Mouse (Mus musculus): ENCODE results near the gene Vwa1. TPM values are rescaled to one million over a fixed set of nuclear protein-coding genes. Genes with fewer than 3 reads are reported as not detected.
A peak's percentile ranks its signal among the peaks of the same experiment; 100 is the strongest.

Gene Vwa1
- total and polyA plus RNA-seq, 3 experiments: 0.33 to 0.42 TPM; not detected in 1

DNA sequence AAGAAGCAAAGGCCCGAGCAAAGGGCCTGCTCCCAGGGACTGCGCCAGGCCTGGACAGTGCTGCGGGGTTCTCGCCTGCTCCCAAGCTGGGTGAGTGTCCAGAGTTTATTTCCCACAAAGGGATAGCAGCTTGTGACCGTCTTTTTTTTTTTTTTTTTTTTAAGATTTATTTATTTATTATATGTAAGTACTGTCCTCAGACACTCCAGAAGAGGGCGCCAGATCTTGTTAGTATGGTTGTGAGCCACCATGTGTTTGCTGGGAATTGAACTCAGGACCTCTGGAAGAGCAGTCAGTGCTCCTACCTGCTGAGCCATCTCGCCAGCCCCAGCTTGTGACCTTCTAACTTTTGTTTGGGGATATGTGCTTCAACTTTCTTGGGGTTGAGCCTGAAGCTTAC is 46.5 kb upstream of the Vwa1 start:
- Histone ChIP-seq H3K4me3 (ENCODE audit: control insufficient read depth in 1 of 2, insufficient read depth in 1 of 2, low read depth in 2 of 2, low read length in 2 of 2) (no peak overlapping the region), H3K9ac (ENCODE audit: control insufficient read depth, low read depth, low read length, poor library complexity, severe bottlenecking) (no peak overlapping the region), H3K36me3 (ENCODE audit: control insufficient read depth in 1 of 2, insufficient read depth in 2 of 2, low read length in 2 of 2) (peaks cover 4 to 63% of the 10 kb centered on the region in 2 experiments; a peak in 3 of 4 replicates), H3K27ac (ENCODE audit: control insufficient read depth, low read depth, low read length) (no peak overlapping the region), H3K79me2 (ENCODE audit: control insufficient read depth, insufficient read depth, low read length, poor library complexity) (peaks cover 13% of the 10 kb centered on the region), H3K27me3 (ENCODE audit: control insufficient read depth in 1 of 2, insufficient read depth in 2 of 2, low read length in 2 of 2) (no peaks in the 10 kb centered on the region), H3K9me3 (replicated peaks; ENCODE audit: insufficient read depth, low read length) (no peaks in the 10 kb centered on the region), H3K4me1 (ENCODE audit: control insufficient read depth in 1 of 2, insufficient read depth in 2 of 2, low read length in 2 of 2) (no peaks in the 10 kb centered on the region)
- peak; percentile 70 for DNase-seq (ENCODE audit: low read depth, low spot score)
- no peak for TF ChIP-seq ZMIZ1 (IDR thresholded peaks at IDR 0.05; ENCODE audit: low read depth, low read length)
- TF ChIP-seq MAX (IDR thresholded peaks at IDR 0.05; ENCODE audit: low read length): no peak
- no peak for TF ChIP-seq E2F4 (IDR thresholded peaks at IDR 0.05; ENCODE audit: borderline replicate concordance, low read depth, low read length)
- TF ChIP-seq ZNF384 (IDR thresholded peaks at IDR 0.05; ENCODE audit: low read depth, low read length): peak; percentile 72
- no peak for TF ChIP-seq ELF1 (IDR thresholded peaks at IDR 0.05; ENCODE audit: low read depth, low read length)
- peak in 1 of 3 experiments; percentile 14; a peak in 1 of 6 replicates for TF ChIP-seq CTCF (IDR thresholded peaks at IDR 0.05 in 2 of 3, conservative IDR thresholded peaks at IDR 0.05 in 1 of 3; ENCODE audit: control insufficient read depth in 1 of 3, insufficient read depth in 1 of 3, low read depth in 2 of 3, low read length in 3 of 3, poor library complexity in 1 of 3, severe bottlenecking in 1 of 3)
- no peak for TF ChIP-seq ZKSCAN1 (IDR thresholded peaks at IDR 0.05; ENCODE audit: low read depth, low read length)

GRCm38 (mm10) chr4:155817533-155817932 is 43.0 kb upstream of the Vwa1 start:
- no peak for DNase-seq (ENCODE audit: low read depth, low spot score)
- no peak overlapping the region for H3K9ac ChIP-seq (ENCODE audit: control insufficient read depth, low read depth, low read length, poor library complexity, severe bottlenecking)
- peaks cover 19 to 56% of the 10 kb centered on the region in 2 experiments for H3K36me3 ChIP-seq (ENCODE audit: control insufficient read depth in 1 of 2, insufficient read depth in 2 of 2, low read length in 2 of 2)
- no peak for TF ChIP-seq ZMIZ1 (IDR thresholded peaks at IDR 0.05; ENCODE audit: low read depth, low read length)
- 0 out of 4 replicates have a peak, but pooled peaks of 1 of the 2 experiments have one; percentile 21 for TF ChIP-seq POLR2A (IDR thresholded peaks at IDR 0.05; ENCODE audit: control insufficient read depth in 1 of 2, insufficient read depth in 1 of 2, low read depth in 1 of 2, low read length in 2 of 2, poor library complexity in 1 of 2)
- peaks cover 40% of the 10 kb centered on the region for H3K79me2 ChIP-seq (ENCODE audit: control insufficient read depth, insufficient read depth, low read length, poor library complexity)
- H3K9me3 ChIP-seq (replicated peaks; ENCODE audit: insufficient read depth, low read length): no peaks in the 10 kb centered on the region
- no peak overlapping the region for H3K27ac ChIP-seq (ENCODE audit: control insufficient read depth, low read depth, low read length)
- H3K4me1 ChIP-seq (ENCODE audit: control insufficient read depth in 1 of 2, insufficient read depth in 2 of 2, low read length in 2 of 2): peaks cover 0 to 14% of the 10 kb centered on the region in 2 experiments; a peak in 3 of 4 replicates
- H3K4me3 ChIP-seq (ENCODE audit: control insufficient read depth in 1 of 2, insufficient read depth in 1 of 2, low read depth in 2 of 2, low read length in 2 of 2): no peak overlapping the region
- no peaks in the 10 kb centered on the region for H3K27me3 ChIP-seq (ENCODE audit: control insufficient read depth in 1 of 2, insufficient read depth in 2 of 2, low read length in 2 of 2)

DNA sequence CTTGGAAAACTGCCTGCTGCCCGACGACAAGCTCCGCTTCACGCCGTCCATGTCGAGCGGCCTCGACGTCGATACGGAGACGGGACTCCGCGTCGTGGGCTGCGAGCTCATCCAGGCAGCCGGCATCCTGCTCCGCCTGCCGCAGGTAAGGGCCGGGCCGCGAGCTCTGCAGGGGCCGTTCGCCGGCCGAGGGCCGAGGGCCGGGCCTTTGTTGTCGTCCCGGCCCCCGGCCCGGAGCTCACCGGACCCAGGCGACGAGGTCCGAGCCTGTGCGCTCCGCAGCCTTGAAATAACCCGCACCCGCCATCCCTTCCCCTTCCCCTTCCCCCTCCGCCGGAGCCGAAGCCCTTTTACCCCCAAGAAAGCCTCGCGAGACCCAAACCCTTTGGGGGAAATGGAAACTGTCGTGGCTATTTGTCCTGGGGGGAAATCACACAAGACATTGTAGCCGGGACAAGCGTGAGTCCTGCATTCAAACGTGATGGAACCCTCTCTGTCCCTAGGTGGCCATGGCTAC is 38.2 kb upstream of the Vwa1 start:
- H3K27ac ChIP-seq (ENCODE audit: control insufficient read depth, low read depth, low read length): peak overlapping the region; percentile 79
- TF ChIP-seq SIN3A (IDR thresholded peaks at IDR 0.05; ENCODE audit: low read length): 0 out of 2 replicates have a peak, but pooled peaks have one; percentile 10
- TF ChIP-seq NELFE (IDR thresholded peaks at IDR 0.05; ENCODE audit: low read depth, low read length): 0 out of 2 replicates have a peak, but pooled peaks have one; percentile 1
- peak; percentile 94; the same call in 1 of the 2 replicates for TF ChIP-seq CHD1 (IDR thresholded peaks at IDR 0.05; ENCODE audit: low read depth, low read length)
- no peak for TF ChIP-seq POLR2AphosphoS5 (IDR thresholded peaks at IDR 0.05; ENCODE audit: borderline replicate concordance, low read depth, low read length)
- TF ChIP-seq TAL1 (IDR thresholded peaks at IDR 0.05; ENCODE audit: low read length): no peak
- TF ChIP-seq CHD2 (IDR thresholded peaks at IDR 0.05; ENCODE audit: low read length): peak; percentile 75
- TF ChIP-seq ZMIZ1 (IDR thresholded peaks at IDR 0.05; ENCODE audit: low read depth, low read length): 0 out of 2 replicates have a peak, but pooled peaks have one; percentile 11
- DNase-seq (ENCODE audit: low read depth, low spot score): peak; percentile 65
- peaks cover 6 to 20% of the 10 kb centered on the region in 2 experiments for H3K4me1 ChIP-seq (ENCODE audit: control insufficient read depth in 1 of 2, insufficient read depth in 2 of 2, low read length in 2 of 2)
- H3K9ac ChIP-seq (ENCODE audit: control insufficient read depth, low read depth, low read length, poor library complexity, severe bottlenecking): peak overlapping the region; percentile 97
- peaks cover 26 to 34% of the 10 kb centered on the region in 2 experiments for H3K36me3 ChIP-seq (ENCODE audit: control insufficient read depth in 1 of 2, insufficient read depth in 2 of 2, low read length in 2 of 2)
- H3K79me2 ChIP-seq (ENCODE audit: control insufficient read depth, insufficient read depth, low read length, poor library complexity): peaks cover 42% of the 10 kb centered on the region
- H3K27me3 ChIP-seq (ENCODE audit: control insufficient read depth in 1 of 2, insufficient read depth in 2 of 2, low read length in 2 of 2): no peaks in the 10 kb centered on the region
- H3K9me3 ChIP-seq (replicated peaks; ENCODE audit: insufficient read depth, low read length): no peaks in the 10 kb centered on the region
- H3K4me3 ChIP-seq (ENCODE audit: control insufficient read depth in 1 of 2, insufficient read depth in 1 of 2, low read depth in 2 of 2, low read length in 2 of 2): peak overlapping the region; percentile 76 to 92

All from MEL (cell line).